ENCODE assay signal across 13 mouse cellular contexts in the genomic region with DNA sequence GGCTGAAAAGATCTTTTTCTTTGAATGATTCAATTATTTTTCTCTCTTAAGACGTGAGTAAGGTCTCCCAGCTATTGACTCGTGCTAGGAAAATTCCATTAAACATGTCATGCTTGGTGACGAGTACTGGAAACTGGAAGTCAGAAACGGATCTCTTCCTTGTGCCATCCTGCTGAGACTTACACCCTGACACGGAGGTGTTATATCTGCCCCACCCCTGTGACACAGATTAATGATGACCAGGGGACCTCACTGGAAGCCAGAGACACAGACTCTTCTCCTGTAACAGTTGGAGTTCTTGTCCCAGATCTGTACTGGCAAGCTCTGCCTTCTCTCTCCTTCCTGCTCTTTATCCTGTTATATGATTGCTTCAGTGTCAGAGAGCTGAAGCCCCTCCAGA.
DNase-seq lines count a peak whose midpoint lies in the region; ATAC-seq lines count a peak whose summit lies in the region.
"Had no signal": no experiment of that assay in that cellular context is flagged by ENCODE, and none has a peak within 500 bp of the region (broad histone marks: within the 10 kb centered on the region; RNA-seq: fewer than 3 reads in every experiment).

No protein-coding gene starts in this region.

- no peak overlapping the region for H3K27ac ChIP-seq in kidney, embryonic 14.5 days (ENCODE audit: low read depth, low read length)
- H3K27ac ChIP-seq: midbrain, embryonic 13.5 days had no signal

- DNase-seq in gastrocnemius, adult 18-20 months (ENCODE audit: low spot score), result peak; percentile 25
- no peak for DNase-seq in gastrocnemius, postnatal 36 days
- DNase-seq in kidney, adult 11 months, result peak; percentile 26
- DNase-seq in retina, postnatal 1 day, result peak; percentile 28
- no peak for DNase-seq in retina, embryonic 14.5 days (ENCODE audit: low spot score)
- DNase-seq in urinary bladder, adult 18-20 months (ENCODE audit: low spot score in 2 of 2), result no peak
- DNase-seq in left cerebral cortex, postnatal 36 days (ENCODE audit: low spot score in 2 of 2), result no peak
- DNase-seq: adrenal gland, postnatal 36 days; embryo, embryonic 11 days; left cerebral cortex, postnatal 4 days; thymus, adult 18-20 months had no signal

- H3K9ac ChIP-seq in kidney, embryonic 14.5 days (ENCODE audit: low read depth, low read length), result no peak overlapping the region
- H3K9ac ChIP-seq: midbrain, embryonic 13.5 days had no signal

- H3K36me3 ChIP-seq in kidney, embryonic 14.5 days (ENCODE audit: control insufficient read depth, insufficient read depth, low read length), result no peaks in the 10 kb centered on the region
- H3K36me3 ChIP-seq: midbrain, embryonic 13.5 days had no signal

- no peaks in the 10 kb centered on the region for H3K9me3 ChIP-seq in kidney, embryonic 14.5 days (ENCODE audit: control insufficient read depth, low read length)
- H3K9me3 ChIP-seq: midbrain, embryonic 13.5 days had no signal

- H3K27me3 ChIP-seq in kidney, embryonic 14.5 days (ENCODE audit: control insufficient read depth, insufficient read depth, low read length), result no peaks in the 10 kb centered on the region
- H3K27me3 ChIP-seq: midbrain, embryonic 13.5 days had no signal

- no peaks in the 10 kb centered on the region for H3K4me1 ChIP-seq in kidney, embryonic 14.5 days (ENCODE audit: control insufficient read depth, insufficient read depth, low read length)

- no peak overlapping the region for H3K4me3 ChIP-seq in kidney, embryonic 14.5 days (ENCODE audit: low read length)
- H3K4me3 ChIP-seq: midbrain, embryonic 13.5 days had no signal

- ATAC-seq in kidney, embryonic 14.5 days (ENCODE audit: low FRiP score, low TSS enrichment), result no peak
- ATAC-seq: midbrain, embryonic 13.5 days had no signal

- intact Hi-C loops in gastrocnemius, postnatal 36 days (cut with DNase I), result loop anchor here (1.0 kb wide), 1 partner anchor 33 kb away; no protein-coding TSS in a partner anchor
- intact Hi-C loops in left cerebral cortex, postnatal 36 days (cut with DNase I), result no loop called here

- WGBS in kidney, embryonic 14.5 days, result 12% methylated on average over 5 of the region's 5 CpGs

- no peak overlapping the region for H3K4me2 ChIP-seq in kidney, embryonic 14.5 days (replicated peaks; ENCODE audit: low read depth, low read length)
- H3K4me2 ChIP-seq: midbrain, embryonic 13.5 days had no signal

Comparison
In these comparisons a context has a peak if more than half of its experiments do, and no peak if none do; other contexts are left out.
1. DNase-seq: peak in gastrocnemius, adult 18-20 months (single experiment), kidney, adult 11 months (single experiment) and retina, postnatal 1 day (single experiment); none in gastrocnemius, postnatal 36 days (0 of 2), retina, embryonic 14.5 days (single experiment), urinary bladder, adult 18-20 months (0 of 2) and left cerebral cortex, postnatal 36 days (0 of 2).